Mouse (Mus musculus): ENCODE data around the gene Ormdl3. TPM values are rescaled to one million over a fixed set of nuclear protein-coding genes. Genes with fewer than 3 reads are reported as not detected.
A peak's percentile ranks its signal among the peaks of the same experiment; 100 is the strongest.
"Not testable (repeated sequence)": the region's sequence is repeated elsewhere in the genome, so short reads cannot be mapped to it uniquely, and the experiment has no call there.

The Ormdl3 gene
- polyA plus RNA-seq (2016; fragmentation: Nextera tagmentation; extraction: Ambion mirVana) = 62.8 and 65.6 TPM in 2 replicates

GRCm38 (mm10) chr11:98586892-98587563, at the start of gene Ormdl3:
TSS of gene Ormdl3 (minus strand) at chr11:98587368.
- Histone ChIP-seq H3K9me3 (no peaks in the 10 kb centered on the region), H3K27me3 (ENCODE audit: poor library complexity, severe bottlenecking) (peaks cover 15% of the 10 kb centered on the region; the same call in 1 of the 2 replicates), H3K36me3 (replicated peaks) (peaks cover 22% of the 10 kb centered on the region), H3K4me1 (peaks cover 53% of the 10 kb centered on the region), H3K4me3 (peak within 1 kb of the TSS; percentile 92), H3K27ac (peak within 1 kb of the TSS; percentile 91)
- WGBS = under 1% methylated on average over 49 of the region's 49 CpGs
- peak; percentile 99 for DNase-seq (ENCODE audit: extremely low spot score, low spot score)

- not testable (repeated sequence) for H3K4me1 ChIP-seq; H3K4me3 ChIP-seq; H3K36me3 ChIP-seq (replicated peaks); DNase-seq (ENCODE audit: extremely low spot score, low spot score); H3K9me3 ChIP-seq; H3K27me3 ChIP-seq (ENCODE audit: poor library complexity, severe bottlenecking); H3K27ac ChIP-seq
- 40% methylated on average over 10 of the region's 10 CpGs for WGBS
Measured at GRCm38 (mm10) chr11:98635312-98635970, 48.3 kb upstream of the Ormdl3 start.

DNA sequence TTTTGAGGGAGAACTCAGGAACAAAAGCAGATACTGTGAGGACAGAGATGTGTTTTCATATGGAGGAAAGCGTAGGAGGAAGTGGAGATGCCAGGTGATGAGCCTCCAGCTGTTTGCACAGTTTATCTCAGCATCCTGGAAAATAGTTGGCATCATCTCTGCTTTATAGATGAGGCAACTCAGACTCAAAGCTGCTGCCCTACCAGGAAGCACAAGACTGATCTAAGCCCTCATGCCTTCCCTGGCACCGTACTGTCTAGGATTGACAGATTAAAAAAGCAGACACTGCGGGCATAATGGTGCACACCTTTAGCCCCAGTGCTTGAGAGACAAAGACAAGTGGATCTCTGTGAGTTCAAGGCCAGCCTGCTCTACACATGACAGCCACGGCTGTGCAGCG, 43.5 kb upstream of the Ormdl3 start:
- no peaks in the 10 kb centered on the region for H3K9me3 ChIP-seq
- H3K36me3 ChIP-seq (replicated peaks) = no peaks in the 10 kb centered on the region
- DNase-seq (ENCODE audit: extremely low spot score, low spot score) = no peak
- no peak overlapping the region for H3K4me3 ChIP-seq
- no peak overlapping the region for H3K27ac ChIP-seq
- no peaks in the 10 kb centered on the region for H3K4me1 ChIP-seq
- no peaks in the 10 kb centered on the region for H3K27me3 ChIP-seq (ENCODE audit: poor library complexity, severe bottlenecking)
- 84% methylated on average over 5 of the region's 5 CpGs for WGBS

- peaks cover 3% of the 10 kb centered on the region; the same call in 1 of the 2 replicates for H3K9me3 ChIP-seq
- H3K36me3 ChIP-seq (replicated peaks) = no peaks in the 10 kb centered on the region
- WGBS = 95% methylated on average over 3 of the region's 3 CpGs
- DNase-seq (ENCODE audit: extremely low spot score, low spot score) = no peak
- H3K27me3 ChIP-seq (ENCODE audit: poor library complexity, severe bottlenecking) = no peaks in the 10 kb centered on the region
- H3K27ac ChIP-seq = no peak overlapping the region
- no peaks in the 10 kb centered on the region for H3K4me1 ChIP-seq
- H3K4me3 ChIP-seq = no peak overlapping the region
Measured at GRCm38 (mm10) chr11:98628706-98629105, 41.5 kb upstream of the Ormdl3 start.

DNA sequence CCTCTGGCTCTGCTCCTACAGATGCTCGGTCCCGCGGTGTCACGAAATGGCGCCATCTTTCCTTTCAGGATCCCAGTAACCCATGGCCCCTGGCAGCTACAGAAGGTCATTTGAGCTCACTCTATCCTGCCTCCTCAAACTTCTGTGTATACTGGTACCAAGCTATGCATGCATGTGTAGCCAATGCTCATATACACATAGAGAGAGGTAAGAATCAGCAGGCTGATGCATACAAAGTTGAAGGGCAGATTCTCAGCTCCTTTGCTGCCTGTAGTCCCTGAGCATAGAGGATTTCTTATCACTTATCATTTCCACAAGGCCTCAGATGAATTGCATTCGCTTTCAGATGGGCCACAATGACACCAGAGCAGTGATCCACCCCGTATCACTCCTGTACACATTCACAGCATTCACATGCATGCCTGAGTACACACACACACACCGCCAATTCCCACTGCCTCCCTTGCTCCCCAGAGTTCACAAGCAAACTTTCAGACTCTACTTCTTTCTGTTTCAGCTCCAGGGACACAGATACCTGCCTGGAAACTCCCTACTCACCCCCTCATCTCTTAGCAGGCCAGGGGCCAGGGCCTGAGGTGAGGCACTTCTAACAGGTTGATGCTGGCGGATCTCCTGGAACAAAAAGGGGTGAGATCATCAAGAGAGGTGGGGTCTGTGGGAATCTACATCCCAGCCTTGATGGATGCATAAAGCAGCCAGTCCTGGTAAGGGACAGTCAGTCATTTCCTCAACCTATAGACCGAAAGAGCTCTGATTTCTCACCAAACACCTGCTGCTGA, 38.6 kb upstream of the Ormdl3 start, which contains the start of the genes Gm12355 and Gsdma3:
Gm12355 (minus strand) TSS at position 51 of the 800 bp plus-strand sequence.
Gsdma3 (plus strand) TSS at position 750 of the 800 bp plus-strand sequence.
- 90% methylated on average over 10 of the region's 10 CpGs for WGBS
- Histone ChIP-seq H3K36me3 (replicated peaks) (no peaks in the 10 kb centered on the region), H3K4me3 (no peak within 1 kb of the TSS), H3K9me3 (peaks cover 25% of the 10 kb centered on the region), H3K27ac (no peak within 1 kb of the TSS), H3K4me1 (no peaks in the 10 kb centered on the region), H3K27me3 (ENCODE audit: poor library complexity, severe bottlenecking) (no peaks in the 10 kb centered on the region)
- no peak for DNase-seq (ENCODE audit: extremely low spot score, low spot score)

DNA sequence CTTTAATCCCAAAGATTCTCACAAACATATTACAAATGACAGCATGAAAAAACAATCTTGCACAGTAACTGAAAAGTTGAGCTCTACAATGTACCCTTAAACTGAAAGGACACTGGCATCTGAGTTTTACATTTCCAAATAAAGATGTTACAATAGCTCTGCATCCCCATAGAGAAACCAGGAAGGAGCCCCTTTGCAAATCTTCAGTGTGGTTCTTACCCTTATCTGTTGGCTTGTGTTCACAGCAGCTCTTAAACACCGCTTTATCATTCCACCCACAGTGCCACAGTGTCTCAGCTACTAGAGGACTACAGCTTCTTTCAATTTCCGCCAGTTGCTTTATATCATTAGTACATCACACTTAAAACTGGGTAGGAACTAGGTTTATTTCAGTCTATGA, 37.2 kb upstream of the Ormdl3 start:
- not testable (repeated sequence) for DNase-seq (ENCODE audit: extremely low spot score, low spot score); H3K27me3 ChIP-seq (ENCODE audit: poor library complexity, severe bottlenecking); H3K4me3 ChIP-seq; H3K4me1 ChIP-seq; H3K36me3 ChIP-seq (replicated peaks); H3K27ac ChIP-seq
- 84% methylated on average over 2 of the region's 2 CpGs for WGBS
- H3K9me3 ChIP-seq = peaks cover 27% of the 10 kb centered on the region

GRCm38 (mm10) chr11:98623981-98624380, 36.8 kb upstream of the Ormdl3 start:
- H3K4me3 ChIP-seq; H3K36me3 ChIP-seq (replicated peaks); H3K4me1 ChIP-seq; H3K27ac ChIP-seq; H3K27me3 ChIP-seq (ENCODE audit: poor library complexity, severe bottlenecking); DNase-seq (ENCODE audit: extremely low spot score, low spot score): not testable (repeated sequence)
- 81% methylated on average over 6 of the region's 6 CpGs for WGBS
- peaks cover 27% of the 10 kb centered on the region for H3K9me3 ChIP-seq

DNA sequence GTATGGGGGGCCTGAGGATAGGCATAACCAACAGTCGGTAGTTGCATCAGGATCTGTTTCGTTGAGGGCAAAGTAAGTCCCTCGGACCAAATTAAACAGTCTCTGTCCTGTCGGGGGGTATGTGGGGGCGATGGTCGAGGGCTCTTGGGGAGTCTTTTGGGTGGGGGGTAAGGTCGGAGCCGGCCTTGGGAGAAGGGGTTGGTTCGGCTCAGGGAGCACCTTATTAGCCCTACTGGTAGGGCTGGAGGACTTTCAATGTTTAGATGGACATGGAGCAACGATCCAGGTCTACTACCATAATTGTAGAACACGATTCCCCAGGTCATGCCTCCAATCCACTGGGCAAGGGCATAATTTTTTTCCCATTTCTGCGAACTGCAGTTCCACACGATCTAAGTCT, 33.6 kb upstream of the Ormdl3 start:
- 92% methylated on average over 13 of the region's 13 CpGs for WGBS
- Histone ChIP-seq H3K4me1 (no peaks in the 10 kb centered on the region), H3K27ac (no peak overlapping the region), H3K4me3 (no peak overlapping the region), H3K27me3 (ENCODE audit: poor library complexity, severe bottlenecking) (no peaks in the 10 kb centered on the region), H3K36me3 (replicated peaks) (no peaks in the 10 kb centered on the region), H3K9me3 (peaks cover 27% of the 10 kb centered on the region)
- no peak for DNase-seq (ENCODE audit: extremely low spot score, low spot score)

- no peaks in the 10 kb centered on the region for H3K9me3 ChIP-seq
- whole genome bisulfite sequencing = 12% methylated on average over 3 of the region's 3 CpGs
- no peak for DNase-seq (ENCODE audit: extremely low spot score, low spot score)
- H3K27me3 ChIP-seq (ENCODE audit: poor library complexity, severe bottlenecking) = 0 out of 2 replicates have a peak, but pooled peaks cover 1% of the 10 kb centered on the region
- peaks cover 12% of the 10 kb centered on the region for H3K4me1 ChIP-seq
- H3K27ac ChIP-seq = no peak overlapping the region
- H3K4me3 ChIP-seq = no peak overlapping the region
- H3K36me3 ChIP-seq (replicated peaks) = no peaks in the 10 kb centered on the region
Measured at GRCm38 (mm10) chr11:98606763-98607162, 19.6 kb upstream of the Ormdl3 start.

DNA sequence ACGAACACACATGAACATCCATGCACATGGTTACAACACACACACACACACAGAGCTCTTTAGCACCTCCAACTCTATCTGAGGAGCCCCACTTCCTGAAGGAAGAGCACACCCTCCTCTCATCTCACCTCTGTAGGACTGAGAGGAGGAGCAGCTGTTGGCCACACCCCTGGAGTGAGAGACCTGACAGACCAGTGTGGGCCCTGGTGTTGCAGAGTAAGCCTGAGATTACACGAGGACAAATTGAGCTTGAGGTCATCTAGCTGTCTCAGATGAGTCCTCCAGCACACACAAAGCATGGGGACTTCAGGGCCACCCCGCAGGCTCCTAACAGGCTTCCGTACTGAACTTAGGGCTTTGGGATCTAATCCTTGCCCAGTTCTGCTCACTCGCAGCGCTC, 17.7 kb upstream of the Ormdl3 start:
- H3K27ac ChIP-seq; H3K9me3 ChIP-seq; H3K36me3 ChIP-seq (replicated peaks); H3K4me3 ChIP-seq; DNase-seq (ENCODE audit: extremely low spot score, low spot score): not testable (repeated sequence)
- Histone ChIP-seq H3K27me3 (ENCODE audit: poor library complexity, severe bottlenecking) (peaks cover 20% of the 10 kb centered on the region), H3K4me1 (peaks cover 15% of the 10 kb centered on the region)
- WGBS = 74% methylated on average over 6 of the region's 6 CpGs

GRCm38 (mm10) chr11:98603953-98604352, 16.8 kb upstream of the Ormdl3 start:
- WGBS = 90% methylated on average over 2 of the region's 2 CpGs
- Histone ChIP-seq H3K4me3 (no peak overlapping the region), H3K9me3 (no peaks in the 10 kb centered on the region), H3K36me3 (replicated peaks) (no peaks in the 10 kb centered on the region), H3K4me1 (peaks cover 20% of the 10 kb centered on the region), H3K27ac (no peak overlapping the region), H3K27me3 (ENCODE audit: poor library complexity, severe bottlenecking) (peaks cover 29% of the 10 kb centered on the region)
- no peak for DNase-seq (ENCODE audit: extremely low spot score, low spot score)

GRCm38 (mm10) chr11:98602090-98602690, 15.0 kb upstream of the Ormdl3 start:
- H3K27me3 ChIP-seq (ENCODE audit: poor library complexity, severe bottlenecking) = peaks cover 42% of the 10 kb centered on the region
- H3K4me1 ChIP-seq = peaks cover 24% of the 10 kb centered on the region
- H3K36me3 ChIP-seq (replicated peaks) = no peaks in the 10 kb centered on the region
- WGBS = under 1% methylated on average over 20 of the region's 20 CpGs
- peak overlapping the region; percentile 75 for H3K27ac ChIP-seq
- peak; percentile 73 for DNase-seq (ENCODE audit: extremely low spot score, low spot score)
- H3K9me3 ChIP-seq = no peaks in the 10 kb centered on the region
- peak overlapping the region; percentile 53 for H3K4me3 ChIP-seq
